Mouse (Mus musculus): Measurements from ENCODE around the gene Cpa5. TPM values are rescaled to one million over a fixed set of nuclear protein-coding genes. Genes with fewer than 3 reads are reported as not detected.

The Cpa5 gene
- polyA plus RNA-seq, 1 experiment from 2014 or later, result 0.16 TPM

DNA sequence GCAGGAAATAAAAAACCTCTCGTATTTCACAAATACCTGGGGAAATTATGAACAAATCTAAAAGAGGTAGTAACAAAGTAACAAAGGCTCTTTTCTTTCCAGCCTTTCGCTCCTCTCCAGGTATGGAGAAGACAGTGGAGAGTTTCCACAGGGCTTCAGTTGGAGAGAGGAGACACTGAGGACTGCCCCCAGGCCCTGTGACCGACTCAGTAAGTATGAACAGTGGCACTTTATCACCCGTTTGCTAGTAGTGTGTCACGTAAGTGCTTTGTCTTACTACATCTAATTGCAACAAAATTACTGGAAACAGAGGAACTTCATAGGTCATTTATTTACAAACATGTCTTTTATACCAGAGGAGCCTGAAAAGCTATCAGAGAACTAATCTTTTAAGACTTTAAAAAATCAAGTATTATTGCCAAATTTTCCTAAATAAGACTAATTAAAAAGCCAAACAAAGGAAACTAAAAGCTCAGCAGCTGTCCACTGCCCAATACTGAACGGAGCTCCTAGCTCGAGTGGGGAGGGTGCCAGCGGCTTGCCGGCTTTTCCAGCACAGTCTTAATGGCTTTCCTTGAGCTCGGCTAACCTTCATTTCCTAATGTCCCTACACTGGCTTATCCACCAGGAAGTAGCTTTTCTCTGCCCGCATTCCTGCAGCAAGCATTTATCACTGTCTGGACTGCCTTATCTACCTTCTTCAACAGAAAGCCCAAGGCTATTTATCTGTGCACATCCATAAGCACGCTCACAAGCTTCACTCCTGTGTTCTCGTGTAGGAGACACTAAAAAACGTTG, 63.2 kb downstream of the Cpa5 start:
- Histone ChIP-seq H3K4me3 (ENCODE audit: low read depth, low read length) (no peak overlapping the region), H3K4me2 (replicated peaks; ENCODE audit: low read depth) (peak overlapping the region; percentile 26), H3K9me3 (ENCODE audit: control insufficient read depth, low read length) (no peaks in the 10 kb centered on the region), H3K27me3 (ENCODE audit: control insufficient read depth, insufficient read depth, low read length) (no peaks in the 10 kb centered on the region), H3K36me3 (ENCODE audit: control insufficient read depth, insufficient read depth, low read length) (no peaks in the 10 kb centered on the region), H3K9ac (ENCODE audit: low read length) (no peak overlapping the region), H3K27ac (replicated peaks) (0 out of 2 replicates have a peak overlapping the region, but pooled peaks have one; percentile 45), H3K4me1 (replicated peaks; ENCODE audit: control insufficient read depth, insufficient read depth) (peaks cover 3% of the 10 kb centered on the region; the same call in 1 of the 2 replicates)
- DNase-seq (ENCODE audit: low spot score) (peak; percentile 40), ATAC-seq (ENCODE audit: low FRiP score, low TSS enrichment) (no peak)
- WGBS, result 21% methylated on average over 14 of the region's 14 CpGs
- TF ChIP-seq CTCF (IDR thresholded peaks at IDR 0.05; ENCODE audit: low read depth), result no peak
- no peak for TF ChIP-seq EP300 (optimal IDR thresholded peaks at IDR 0.05)

DNA sequence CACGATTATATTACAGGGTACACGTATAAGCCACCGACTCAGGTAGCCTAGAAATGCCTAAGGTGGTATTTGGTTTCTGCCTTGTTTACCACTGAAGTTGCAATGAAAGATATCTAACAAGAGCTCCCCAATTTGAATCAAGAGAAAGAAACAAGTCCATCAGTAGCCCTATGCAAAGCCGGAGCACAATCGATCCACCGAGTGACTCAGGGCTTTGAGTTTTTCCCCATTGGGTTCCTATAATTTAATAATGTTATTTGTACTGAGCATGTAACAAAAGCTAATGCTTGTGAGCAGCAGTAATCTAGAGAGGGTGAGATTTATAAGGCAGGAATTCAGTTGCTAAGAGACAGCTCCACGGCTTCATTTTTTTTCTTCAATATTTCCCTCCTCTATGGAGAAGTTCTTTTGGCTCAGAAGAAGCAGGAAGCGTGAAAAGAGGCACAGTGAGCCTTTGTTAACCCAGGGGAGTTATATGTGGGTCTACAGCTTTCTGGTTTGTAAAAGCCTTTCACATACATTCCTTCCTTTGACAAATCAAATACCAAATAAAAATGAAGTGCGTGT, 64.0 kb downstream of the Cpa5 start:
- Histone ChIP-seq H3K27ac (replicated peaks) (peak overlapping the region; percentile 86), H3K9me3 (ENCODE audit: control insufficient read depth, low read length) (no peaks in the 10 kb centered on the region), H3K4me1 (replicated peaks; ENCODE audit: control insufficient read depth, insufficient read depth) (peaks cover 5% of the 10 kb centered on the region; the same call in 1 of the 2 replicates), H3K27me3 (ENCODE audit: control insufficient read depth, insufficient read depth, low read length) (no peaks in the 10 kb centered on the region), H3K4me3 (ENCODE audit: low read depth, low read length) (no peak overlapping the region), H3K36me3 (ENCODE audit: control insufficient read depth, insufficient read depth, low read length) (no peaks in the 10 kb centered on the region), H3K4me2 (replicated peaks; ENCODE audit: low read depth) (peak overlapping the region; percentile 26), H3K9ac (ENCODE audit: low read length) (peak overlapping the region; percentile 45; the same call in 1 of the 2 replicates)
- DNase-seq (ENCODE audit: low spot score), result no peak
- WGBS, result 34% methylated on average over 9 of the region's 9 CpGs
- TF ChIP-seq CTCF (IDR thresholded peaks at IDR 0.05; ENCODE audit: low read depth), result no peak
- no peak for TF ChIP-seq EP300 (optimal IDR thresholded peaks at IDR 0.05)
- no peak; the same call in 1 of the 2 replicates for ATAC-seq (ENCODE audit: low FRiP score, low TSS enrichment)

DNA sequence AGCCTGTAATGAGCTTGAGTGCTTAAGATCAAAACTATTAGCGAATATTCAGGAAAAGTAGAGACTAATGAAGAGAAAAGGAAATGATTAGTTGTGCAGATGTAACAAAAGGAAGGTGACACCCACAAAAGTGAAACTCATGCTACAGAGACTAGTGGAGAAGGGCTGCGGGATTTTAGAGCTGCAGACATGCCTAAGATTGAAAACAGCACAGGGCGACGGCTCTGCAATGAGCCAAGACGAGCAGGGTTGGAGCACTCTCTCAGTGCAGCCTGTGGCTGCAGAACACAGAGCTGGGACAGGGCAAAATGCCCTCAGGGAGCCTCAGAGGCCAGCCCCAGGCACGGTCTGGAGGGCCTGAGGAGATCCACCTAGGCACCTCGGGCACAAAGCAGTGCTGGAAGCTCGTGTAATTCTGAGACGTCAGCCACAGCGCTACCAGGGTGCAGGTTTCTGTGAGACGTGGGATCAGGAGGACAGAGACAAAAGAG, 64.5 kb downstream of the Cpa5 start:
- Histone ChIP-seq H3K9ac (ENCODE audit: low read length) (peak overlapping the region; percentile 45), H3K4me1 (replicated peaks; ENCODE audit: control insufficient read depth, insufficient read depth) (peaks cover 5% of the 10 kb centered on the region; the same call in 1 of the 2 replicates), H3K36me3 (ENCODE audit: control insufficient read depth, insufficient read depth, low read length) (no peaks in the 10 kb centered on the region), H3K4me2 (replicated peaks; ENCODE audit: low read depth) (peak overlapping the region; percentile 26), H3K27ac (replicated peaks) (peak overlapping the region; percentile 86), H3K27me3 (ENCODE audit: control insufficient read depth, insufficient read depth, low read length) (no peaks in the 10 kb centered on the region), H3K9me3 (ENCODE audit: control insufficient read depth, low read length) (no peaks in the 10 kb centered on the region), H3K4me3 (ENCODE audit: low read depth, low read length) (no peak overlapping the region)
- TF ChIP-seq CTCF (IDR thresholded peaks at IDR 0.05; ENCODE audit: low read depth), result no peak
- TF ChIP-seq EP300 (optimal IDR thresholded peaks at IDR 0.05), result no peak
- ATAC-seq (ENCODE audit: low FRiP score, low TSS enrichment) (peak; percentile 42; the same call in 1 of the 2 replicates), DNase-seq (ENCODE audit: low spot score) (no peak)
- 18% methylated on average over 11 of the region's 11 CpGs for WGBS

DNA sequence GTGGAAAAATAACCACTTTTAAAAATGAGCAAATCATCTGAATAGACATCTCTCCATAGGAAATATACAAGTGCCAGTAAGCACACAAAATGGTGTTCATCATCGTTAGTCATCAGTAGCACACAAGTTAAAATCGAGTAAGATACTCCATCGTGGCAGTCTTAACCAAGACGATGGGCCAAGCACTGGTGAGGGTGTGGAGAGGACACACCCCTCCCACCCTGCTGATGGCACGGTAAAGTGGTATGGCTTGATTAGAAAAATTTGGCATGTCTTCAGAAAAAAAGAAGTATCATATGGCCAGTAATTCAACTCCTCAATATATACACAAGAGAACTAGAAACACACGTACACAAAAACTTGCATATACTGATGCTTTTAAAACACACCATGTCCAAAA, 65.7 kb downstream of the Cpa5 start:
- Histone ChIP-seq H3K36me3 (ENCODE audit: control insufficient read depth, insufficient read depth, low read length) (no peaks in the 10 kb centered on the region), H3K27ac (replicated peaks) (no peak overlapping the region), H3K9ac (ENCODE audit: low read length) (no peak overlapping the region), H3K27me3 (ENCODE audit: control insufficient read depth, insufficient read depth, low read length) (no peaks in the 10 kb centered on the region), H3K4me2 (replicated peaks; ENCODE audit: low read depth) (no peak overlapping the region), H3K9me3 (ENCODE audit: control insufficient read depth, low read length) (no peaks in the 10 kb centered on the region), H3K4me3 (ENCODE audit: low read depth, low read length) (no peak overlapping the region), H3K4me1 (replicated peaks; ENCODE audit: control insufficient read depth, insufficient read depth) (peaks cover 5% of the 10 kb centered on the region; the same call in 1 of the 2 replicates)
- no peak for DNase-seq (ENCODE audit: low spot score)
- ATAC-seq (ENCODE audit: low FRiP score, low TSS enrichment), result no peak
- TF ChIP-seq CTCF (IDR thresholded peaks at IDR 0.05; ENCODE audit: low read depth) (no peak), EP300 (optimal IDR thresholded peaks at IDR 0.05) (no peak)
- WGBS, result 71% methylated on average over 6 of the region's 6 CpGs

DNA sequence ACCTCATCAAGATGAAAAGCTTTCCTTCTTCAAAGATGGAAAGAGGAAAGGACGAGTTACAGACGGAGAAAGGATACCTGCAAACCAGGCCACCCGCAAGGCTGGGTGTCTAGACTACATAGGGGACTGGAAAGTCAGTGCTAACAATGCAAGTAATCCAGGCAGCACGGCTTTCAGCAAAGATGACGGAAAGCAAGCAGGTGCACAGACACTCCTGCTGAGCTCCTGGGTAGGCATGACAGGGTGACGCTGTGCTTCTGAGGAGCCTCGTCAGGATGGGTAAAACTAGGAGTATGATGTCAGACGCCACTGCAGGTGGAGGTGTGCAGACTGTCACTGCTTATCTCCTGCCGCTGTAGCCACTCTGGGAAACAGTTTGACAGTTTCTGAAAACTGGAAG, 66.8 kb downstream of the Cpa5 start:
- no peak overlapping the region for H3K4me3 ChIP-seq (ENCODE audit: low read depth, low read length)

DNA sequence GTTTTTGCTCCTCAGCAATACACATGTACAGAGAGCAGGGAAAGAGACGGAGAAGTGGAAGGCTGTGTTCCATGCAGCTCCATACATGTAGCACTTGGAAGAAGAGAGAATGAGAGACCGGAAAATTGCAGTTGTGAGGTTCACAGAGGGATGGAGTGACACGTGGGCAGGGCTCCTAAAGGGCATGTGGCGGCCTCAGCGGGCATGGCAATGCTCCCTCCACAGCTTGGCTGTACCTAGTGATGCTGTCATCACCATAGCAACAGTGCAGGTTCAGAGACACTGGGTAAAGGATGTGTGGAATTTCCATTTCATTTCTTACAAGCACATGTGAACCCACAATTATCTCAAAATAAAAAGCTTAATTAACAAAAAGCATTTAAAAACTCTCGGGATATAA, 67.7 kb downstream of the Cpa5 start:
- TF ChIP-seq CTCF (IDR thresholded peaks at IDR 0.05; ENCODE audit: low read depth) (no peak), EP300 (optimal IDR thresholded peaks at IDR 0.05) (no peak)
- no peak for DNase-seq (ENCODE audit: low spot score)
- Histone ChIP-seq H3K36me3 (ENCODE audit: control insufficient read depth, insufficient read depth, low read length) (no peaks in the 10 kb centered on the region), H3K4me3 (ENCODE audit: low read depth, low read length) (no peak overlapping the region), H3K27me3 (ENCODE audit: control insufficient read depth, insufficient read depth, low read length) (no peaks in the 10 kb centered on the region), H3K4me1 (replicated peaks; ENCODE audit: control insufficient read depth, insufficient read depth) (peaks cover 5% of the 10 kb centered on the region; the same call in 1 of the 2 replicates), H3K27ac (replicated peaks) (no peak overlapping the region), H3K9ac (ENCODE audit: low read length) (no peak overlapping the region), H3K4me2 (replicated peaks; ENCODE audit: low read depth) (no peak overlapping the region), H3K9me3 (ENCODE audit: control insufficient read depth, low read length) (no peaks in the 10 kb centered on the region)
- ATAC-seq (ENCODE audit: low FRiP score, low TSS enrichment), result no peak
- WGBS, result 86% methylated on average over 6 of the region's 6 CpGs

More for the DNA sequence above, 66.8 kb downstream of the Cpa5 start:
- H3K27ac ChIP-seq (replicated peaks), result no peak overlapping the region
- H3K4me2 ChIP-seq (replicated peaks; ENCODE audit: low read depth), result no peak overlapping the region
- WGBS, result 87% methylated on average over 9 of the region's 9 CpGs
- no peak for ATAC-seq (ENCODE audit: low FRiP score, low TSS enrichment)
- H3K9me3 ChIP-seq (ENCODE audit: control insufficient read depth, low read length), result no peaks in the 10 kb centered on the region
- no peak for TF ChIP-seq EP300 (optimal IDR thresholded peaks at IDR 0.05)
- no peaks in the 10 kb centered on the region for H3K36me3 ChIP-seq (ENCODE audit: control insufficient read depth, insufficient read depth, low read length)
- H3K9ac ChIP-seq (ENCODE audit: low read length), result no peak overlapping the region
- H3K27me3 ChIP-seq (ENCODE audit: control insufficient read depth, insufficient read depth, low read length), result no peaks in the 10 kb centered on the region
- H3K4me1 ChIP-seq (replicated peaks; ENCODE audit: control insufficient read depth, insufficient read depth), result peaks cover 5% of the 10 kb centered on the region; the same call in 1 of the 2 replicates
- no peak for DNase-seq (ENCODE audit: low spot score)

Measured in stomach, postnatal 0 days (tissue).